Mouse (Mus musculus): ENCODE results near the gene Grm8.
A peak's percentile ranks its signal among the peaks of the same experiment; 100 is the strongest.

Gene Grm8

DNA sequence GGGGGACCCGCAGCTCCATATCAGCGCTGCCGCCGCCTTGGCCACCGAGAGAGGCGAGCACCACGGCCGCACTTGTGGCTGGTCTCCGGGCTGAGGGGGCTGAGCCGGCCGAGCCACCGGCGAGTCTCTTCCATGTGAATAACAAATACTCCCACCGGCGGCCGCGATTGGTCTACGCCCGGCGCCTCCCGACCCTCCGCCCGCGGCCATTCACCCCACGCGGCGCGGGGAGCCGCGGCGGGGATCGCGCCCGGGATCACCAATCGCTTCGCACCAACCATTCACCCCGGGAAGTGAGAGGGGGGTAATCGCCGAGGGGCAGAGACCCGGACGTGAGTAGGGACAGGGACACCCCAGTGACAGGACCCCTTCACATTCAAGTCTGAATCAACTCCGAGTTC, at the start of gene Grm8:
Gene Grm8 (minus strand): TSS at position 178 of the 401 bp plus-strand sequence.
- no peak for DNase-seq (ENCODE audit: low read depth, low spot score)

DNA sequence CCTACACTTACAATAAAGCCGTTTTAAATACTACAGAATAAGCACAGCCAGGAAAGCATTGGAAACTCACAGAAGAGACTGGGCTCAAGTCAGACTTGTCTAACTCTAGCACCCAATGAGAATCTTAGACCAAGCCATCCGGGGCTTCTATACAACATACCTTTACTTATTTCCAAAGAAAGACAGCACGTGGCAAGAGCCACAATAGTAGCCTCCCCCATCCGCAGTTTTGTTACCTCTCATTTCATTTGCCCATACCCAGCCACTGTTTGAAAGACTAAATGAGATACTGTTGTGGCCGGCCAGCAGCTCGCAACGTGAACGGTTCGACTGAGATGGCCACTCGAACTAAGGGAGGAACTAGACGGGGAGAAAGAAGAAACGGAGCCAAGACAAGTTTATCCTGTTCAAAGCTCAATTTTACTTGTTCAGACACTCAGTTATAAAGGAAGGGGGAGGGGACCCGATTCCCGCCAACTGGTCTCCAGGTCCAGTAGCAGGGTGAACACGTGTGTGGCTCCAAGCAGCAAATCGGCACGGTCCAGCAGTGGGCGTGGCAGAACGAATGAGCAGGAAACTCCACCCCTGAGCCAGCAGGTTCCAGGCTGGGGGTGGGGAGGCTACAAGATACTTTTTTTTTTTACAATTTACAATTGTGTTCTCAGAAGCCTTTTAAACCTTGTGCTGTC, 35.0 kb upstream of the Grm8 start:
- DNase-seq (ENCODE audit: low read depth, low spot score): no peak

- no peak for DNase-seq (ENCODE audit: low read depth, low spot score)
These were observed 25.4 kb upstream of the Grm8 start for GRCm38 (mm10) chr6:28160399-28160798.

- no peak for DNase-seq (ENCODE audit: low read depth, low spot score)
These were observed 11.5 kb upstream of the Grm8 start for GRCm38 (mm10) chr6:28146445-28146844.

GRCm38 (mm10) chr6:28142332-28142731, 7.4 kb upstream of the Grm8 start:
- peak; percentile 20 for DNase-seq (ENCODE audit: low read depth, low spot score)

DNA sequence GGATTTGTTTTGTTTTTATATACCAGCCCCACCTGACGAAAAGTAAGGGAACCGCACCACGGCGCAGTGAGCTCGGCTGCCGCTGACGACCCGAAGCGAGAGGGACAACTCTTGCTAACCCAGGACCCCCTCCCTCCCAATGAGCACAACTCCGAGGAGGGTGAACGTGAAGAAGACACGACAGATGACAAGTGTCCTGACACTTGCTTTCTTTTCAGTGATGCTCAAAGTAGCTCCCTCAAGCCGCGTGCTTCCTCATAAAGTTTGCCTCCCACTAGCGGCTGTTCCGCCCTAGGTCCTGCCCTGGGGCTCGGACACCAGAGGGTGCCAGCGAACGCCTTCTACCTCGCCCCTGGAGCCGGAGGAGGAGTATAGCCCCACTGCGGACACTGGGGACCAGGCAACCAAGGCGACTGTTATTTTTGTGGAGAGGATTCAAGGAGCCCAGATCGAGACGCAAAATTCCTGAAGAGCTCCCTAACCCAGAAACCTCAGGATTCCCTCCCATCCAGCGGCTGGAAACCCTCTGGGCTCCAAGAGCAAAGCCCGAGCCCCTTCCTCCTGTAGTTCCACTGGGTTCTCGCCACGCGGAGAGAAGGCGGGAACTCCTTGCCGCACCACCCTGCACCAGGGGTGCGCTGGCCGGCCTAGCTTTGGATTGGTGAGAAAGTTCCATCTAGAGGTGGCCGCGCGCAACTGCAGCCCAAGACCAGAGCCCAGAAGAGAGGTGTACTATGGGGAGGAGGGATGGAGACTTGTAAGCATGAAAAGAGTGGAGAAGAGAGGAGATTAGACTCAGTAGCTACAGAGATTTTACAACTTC, 644 bp upstream of the Grm8 start:
- DNase-seq (ENCODE audit: low read depth, low spot score): peak; percentile 87

DNA sequence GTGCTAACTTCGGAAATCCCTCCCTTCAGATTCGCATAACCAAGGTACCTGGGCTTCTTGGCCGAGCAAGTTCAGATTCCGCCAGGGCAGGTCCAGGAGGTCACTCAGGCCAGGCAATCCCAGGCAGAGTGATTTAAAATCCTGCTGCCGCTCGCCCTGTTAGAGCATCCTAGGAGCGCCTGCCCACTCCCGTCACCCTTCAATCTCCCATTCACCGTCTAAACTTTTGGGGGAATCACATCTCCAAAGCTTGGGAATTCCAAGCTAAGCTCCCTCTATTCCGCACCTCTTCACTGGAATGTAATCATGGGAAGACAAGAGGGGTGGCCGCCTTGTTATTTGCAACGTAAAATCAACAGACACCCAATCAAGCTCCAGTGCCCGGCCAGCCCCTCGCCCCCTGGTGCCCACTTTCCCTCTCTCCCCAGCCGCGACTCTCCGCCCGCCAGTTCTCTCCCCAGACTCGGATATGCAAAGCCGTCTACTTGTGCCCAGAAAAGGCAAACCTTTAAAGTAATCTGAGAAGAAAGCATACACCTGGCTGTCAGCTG, 652 bp downstream of the Grm8 start:
- DNase-seq (ENCODE audit: low read depth, low spot score): no peak

- DNase-seq (ENCODE audit: low read depth, low spot score): no peak
These were observed 1.5 kb downstream of the Grm8 start for GRCm38 (mm10) chr6:28133206-28134063.

GRCm38 (mm10) chr6:28132056-28132455, 2.9 kb downstream of the Grm8 start:
- DNase-seq (ENCODE audit: low read depth, low spot score): no peak

- DNase-seq (ENCODE audit: low read depth, low spot score): no peak
These were observed 6.1 kb downstream of the Grm8 start for GRCm38 (mm10) chr6:28128871-28129270.

DNA sequence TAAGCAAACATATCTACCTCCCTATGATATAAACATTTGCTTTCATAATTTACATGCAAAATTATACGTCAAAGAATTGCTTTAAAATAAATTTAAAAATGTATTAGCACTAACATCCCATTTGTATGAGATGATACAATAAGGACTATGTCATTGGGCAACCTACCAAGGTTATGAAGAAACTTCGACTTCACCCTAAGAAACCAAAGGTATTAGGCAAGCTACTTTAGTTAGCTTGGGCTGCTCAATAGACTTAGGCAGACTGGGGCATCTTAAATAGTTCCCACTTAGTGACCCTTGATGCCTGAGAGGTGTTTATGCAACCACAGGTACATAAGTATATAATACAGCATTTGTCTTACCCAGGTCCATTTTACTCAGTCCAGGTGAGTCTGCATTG, 19.5 kb downstream of the Grm8 start:
- no peak for DNase-seq (ENCODE audit: low read depth, low spot score)

DNA sequence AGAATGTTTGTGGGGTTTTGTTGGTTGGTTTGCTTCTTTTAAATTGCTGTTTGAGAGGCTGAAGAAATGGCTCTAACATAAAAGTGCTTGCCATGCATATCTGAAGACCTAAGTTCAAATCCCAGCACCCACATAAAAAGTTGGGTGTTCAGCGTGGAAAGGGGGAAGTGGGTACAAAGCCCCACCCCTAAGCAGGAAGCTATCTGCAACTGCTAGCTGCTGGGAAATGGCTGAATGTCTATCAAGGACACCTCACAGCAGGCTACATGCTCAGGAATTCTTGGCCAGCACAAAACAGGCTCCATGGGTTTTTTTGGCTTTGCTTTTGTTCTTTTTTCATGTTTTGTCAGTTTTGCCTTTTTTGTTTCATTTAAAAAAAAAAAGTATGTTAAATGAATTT, 20.1 kb downstream of the Grm8 start:
- DNase-seq (ENCODE audit: low read depth, low spot score): no peak

DNA sequence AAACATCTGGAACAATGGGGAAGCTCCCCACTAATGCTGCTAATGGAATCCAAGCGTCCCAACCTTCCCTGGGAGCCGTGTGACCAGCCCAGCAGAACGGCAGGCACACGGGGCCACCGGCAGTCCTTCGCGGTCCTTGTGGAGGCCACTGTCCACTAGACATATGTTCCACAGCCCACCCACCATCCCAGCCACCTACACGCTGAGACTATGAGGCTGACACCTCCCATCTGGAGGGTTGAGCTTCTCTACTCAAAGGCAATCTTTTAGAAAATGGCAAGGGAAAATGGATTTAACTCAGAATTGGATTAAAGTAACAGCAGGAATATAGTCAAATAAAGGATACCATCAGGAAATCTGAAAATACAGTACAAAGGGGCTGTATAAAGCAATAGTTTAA, 23.4 kb downstream of the Grm8 start:
- no peak for DNase-seq (ENCODE audit: low read depth, low spot score)

GRCm38 (mm10) chr6:28102608-28103316, 32.2 kb downstream of the Grm8 start:
- peak; percentile 10 for DNase-seq (ENCODE audit: low read depth, low spot score)

GRCm38 (mm10) chr6:28100001-28100400, 35.0 kb downstream of the Grm8 start:
- DNase-seq (ENCODE audit: low read depth, low spot score): no peak

- DNase-seq (ENCODE audit: low read depth, low spot score): no peak
These were observed 42.5 kb downstream of the Grm8 start for GRCm38 (mm10) chr6:28092511-28092910.

DNA sequence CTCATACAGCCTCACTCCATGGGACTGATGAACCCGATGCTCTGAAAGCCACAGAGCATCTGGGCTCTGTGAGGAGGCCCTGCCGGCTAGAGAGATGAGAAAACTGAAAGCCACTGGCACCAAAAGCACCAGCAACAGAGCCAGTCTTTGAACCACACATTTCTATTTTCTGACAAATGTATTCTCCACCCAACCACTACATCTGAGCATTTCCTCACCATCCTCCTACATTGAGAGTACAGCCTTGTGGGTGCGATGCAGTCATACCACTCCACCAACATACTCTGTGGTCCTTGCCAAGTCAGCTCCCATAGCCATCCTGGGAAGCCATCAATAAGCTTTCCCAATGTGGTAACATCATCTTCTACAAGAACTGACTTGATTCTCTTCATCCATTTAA, 43.1 kb downstream of the Grm8 start:
- no peak for DNase-seq (ENCODE audit: low read depth, low spot score)

GRCm38 (mm10) chr6:28090981-28091380, 44.0 kb downstream of the Grm8 start:
- DNase-seq (ENCODE audit: low read depth, low spot score): no peak

GRCm38 (mm10) chr6:28075534-28075933, 59.4 kb downstream of the Grm8 start:
- DNase-seq (ENCODE audit: low read depth, low spot score): no peak

DNA sequence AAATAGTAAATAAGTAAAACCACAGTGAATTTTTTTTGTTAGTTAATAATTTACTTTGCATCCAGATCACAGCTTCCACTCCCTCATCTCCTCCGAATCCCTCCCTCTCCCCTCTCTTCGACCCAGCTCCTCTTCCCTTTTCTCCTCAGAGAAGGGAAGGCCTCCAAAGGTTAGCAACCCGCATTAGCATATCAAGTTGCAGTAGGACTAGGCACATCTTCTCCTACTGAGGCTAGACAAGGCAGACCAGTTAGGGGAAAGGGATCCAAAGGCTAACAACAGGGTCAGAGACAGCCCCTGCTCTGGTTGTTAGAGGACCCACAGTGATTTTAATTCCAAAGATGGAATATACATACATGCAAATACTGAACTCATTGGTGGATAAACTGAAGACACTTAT, 60.5 kb downstream of the Grm8 start:
- DNase-seq (ENCODE audit: low read depth, low spot score): no peak

DNA sequence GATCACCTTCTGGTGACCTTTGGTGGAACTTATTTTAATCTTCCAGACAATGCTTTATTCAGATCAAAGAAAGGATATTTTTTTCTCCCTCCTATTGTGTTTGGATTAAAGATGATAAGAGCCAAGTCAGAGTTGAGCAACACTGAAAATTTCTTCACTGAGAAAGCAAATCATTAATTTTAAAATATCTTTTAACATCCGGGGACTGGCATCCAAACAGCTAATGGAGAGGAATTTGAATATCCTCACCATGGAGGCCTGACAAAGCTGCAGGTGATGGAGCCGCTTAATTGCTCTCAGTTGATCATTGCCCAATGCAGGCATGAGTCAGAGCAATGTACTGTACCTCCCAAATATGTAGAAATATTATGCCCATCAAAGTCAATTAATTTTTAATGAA, 83.0 kb downstream of the Grm8 start:
- no peak for DNase-seq (ENCODE audit: low read depth, low spot score)

Measured in forelimb bud, embryonic 11.5 days (tissue).